Mouse (Mus musculus): ENCODE results near the gene Fam92b.

GRCm38 (mm10) chr8:120138958-120139357, 38.3 kb downstream of the Fam92b start:
- TF ChIP-seq CTCF (conservative IDR thresholded peaks at IDR 0.05; ENCODE audit: low read length) (no peak), NANOG (IDR thresholded peaks at IDR 0.05; ENCODE audit: borderline replicate concordance, low read length) (no peak), POU5F1 (IDR thresholded peaks at IDR 0.05; ENCODE audit: borderline replicate concordance, low read length) (no peak)

All from E14TG2a.4 (cell line).